Mouse (Mus musculus) kidney, postnatal 14 days (tissue): ENCODE measurements around the gene Olfr1497.
"Not testable (repeated sequence)": the region's sequence is repeated elsewhere in the genome, so short reads cannot be mapped to it uniquely, and the experiment has no call there.

Source experiments
- DNase-seq: peaks from one replicate; pipeline ENCODE4 v3.0.0; 2022; ENCODE audit warnings: mixed read lengths

The Olfr1497 gene

DNA sequence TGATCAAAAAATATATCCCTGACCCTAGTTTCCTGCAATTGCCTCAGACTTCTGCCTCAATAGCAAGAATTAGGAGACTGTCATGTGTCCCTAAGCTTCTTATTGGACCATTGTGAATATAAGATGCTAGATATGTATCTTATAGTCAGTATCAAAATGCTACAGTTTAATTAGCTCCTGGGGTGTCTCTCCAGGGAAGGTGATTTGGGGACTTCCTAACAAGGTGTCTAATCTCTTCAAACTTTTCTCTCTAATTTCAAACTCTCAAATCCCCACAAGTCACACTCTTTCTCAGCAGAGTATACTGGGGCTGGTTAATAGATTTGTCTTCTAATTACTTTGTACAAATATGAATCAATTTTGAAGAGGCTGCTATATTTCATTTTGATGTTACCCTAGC is at the start of gene Olfr1497:
Gene Olfr1497, minus strand, starts transcription at position 101 of the 400 bp plus-strand sequence.
- no peak for DNase-seq

DNA sequence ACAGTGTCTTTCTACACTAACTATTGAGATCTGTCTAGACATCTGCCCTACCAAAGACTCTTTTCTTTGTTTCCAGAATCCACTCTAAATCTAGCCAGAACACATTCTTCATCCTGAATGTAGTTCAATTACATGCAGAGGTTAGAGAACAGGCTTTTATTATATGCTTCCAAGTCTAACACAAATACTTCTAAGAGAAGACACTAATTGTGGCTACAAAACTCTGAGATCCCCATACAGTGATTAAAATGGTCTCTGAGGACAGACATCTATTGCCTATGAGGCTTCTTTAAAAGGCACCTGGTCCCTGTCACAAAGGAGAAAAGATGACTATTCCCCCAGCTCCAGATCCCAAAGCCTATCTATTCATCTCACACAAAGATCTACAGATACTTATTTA is 32.4 kb upstream of the Olfr1497 start, which contains the start of gene Olfr1500:
Gene Olfr1500, minus strand, starts transcription at position 101 of the 400 bp plus-strand sequence.
- no peak for DNase-seq

DNA sequence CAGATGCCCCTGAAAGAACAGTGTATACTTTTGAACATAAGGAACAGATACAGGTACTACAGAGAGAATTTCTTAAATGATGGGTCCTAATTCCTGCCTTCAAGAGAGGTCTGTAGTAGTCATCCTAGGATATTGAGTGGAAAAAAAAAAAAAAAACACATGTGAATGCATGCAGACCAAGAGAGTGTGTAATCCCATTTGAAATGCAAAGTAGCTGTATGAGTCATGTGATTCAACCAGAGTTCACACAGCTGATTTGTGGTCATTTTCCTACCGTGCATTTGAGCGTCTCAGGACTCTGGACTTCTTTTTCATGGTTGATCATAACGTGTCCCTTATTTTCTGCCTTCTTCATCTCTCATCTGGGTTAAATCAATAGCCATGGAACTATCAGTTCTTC is 30.4 kb upstream of the Olfr1497 start:
- no peak for DNase-seq

DNA sequence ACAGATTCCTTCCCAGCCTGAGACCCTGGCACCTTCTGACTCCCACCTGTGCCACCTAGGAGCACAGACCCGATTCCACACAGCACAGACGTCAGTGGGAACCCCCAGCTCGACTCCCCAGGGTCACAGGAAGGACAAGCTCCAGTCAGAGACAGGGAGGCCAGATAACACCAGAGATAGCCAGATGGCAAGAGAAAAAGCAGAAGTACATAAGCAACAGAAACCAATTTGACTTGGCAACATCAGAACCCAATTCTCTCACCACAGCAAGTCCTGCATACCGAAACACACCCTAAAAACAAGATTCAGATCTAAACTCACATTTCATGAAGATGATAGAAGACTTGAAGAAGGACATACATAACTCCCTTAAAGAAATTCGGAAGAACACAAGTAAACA is 22.8 kb upstream of the Olfr1497 start:
- DNase-seq: no peak

DNA sequence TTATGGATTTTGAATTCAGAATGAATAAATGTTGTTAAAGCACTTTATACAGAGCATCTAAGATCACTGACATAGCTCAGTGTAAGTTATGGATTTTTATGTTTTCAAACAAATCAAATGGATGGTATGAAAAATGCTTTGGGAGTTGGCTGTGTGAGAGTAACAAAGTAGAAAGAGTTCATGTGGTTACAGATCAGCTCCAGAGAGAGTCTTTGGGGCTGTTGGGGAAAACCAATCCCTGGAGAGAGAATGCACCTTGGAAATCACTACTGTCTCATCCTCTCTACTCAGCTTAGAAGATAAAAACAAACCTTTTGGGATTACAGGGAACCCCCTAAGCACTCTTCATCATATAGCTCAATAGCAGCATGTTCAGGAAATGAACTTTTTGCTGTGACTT is 21.3 kb upstream of the Olfr1497 start, which contains the start of gene Olfr1499:
Gene Olfr1499, minus strand, starts transcription at position 101 of the 400 bp plus-strand sequence.
- no peak for DNase-seq

DNA sequence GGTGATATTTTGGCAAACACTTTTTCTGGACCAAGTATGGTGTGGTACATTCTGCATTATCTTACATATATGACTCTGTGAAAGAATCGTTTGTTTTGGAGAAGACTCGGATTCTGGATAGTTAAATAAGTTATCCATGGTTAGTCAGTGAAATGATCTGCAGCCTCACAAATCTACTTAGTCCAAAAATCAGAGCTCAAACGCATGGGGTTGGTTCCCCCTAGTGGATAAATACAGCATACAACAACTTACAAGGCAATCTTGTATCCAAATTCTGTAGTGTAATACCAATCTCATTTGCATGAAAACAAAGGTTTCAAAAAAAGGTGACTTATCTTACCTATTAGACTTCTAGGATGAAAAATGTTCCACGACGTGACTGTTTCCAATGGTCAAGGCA is 20.8 kb upstream of the Olfr1497 start:
- DNase-seq: no peak

DNA sequence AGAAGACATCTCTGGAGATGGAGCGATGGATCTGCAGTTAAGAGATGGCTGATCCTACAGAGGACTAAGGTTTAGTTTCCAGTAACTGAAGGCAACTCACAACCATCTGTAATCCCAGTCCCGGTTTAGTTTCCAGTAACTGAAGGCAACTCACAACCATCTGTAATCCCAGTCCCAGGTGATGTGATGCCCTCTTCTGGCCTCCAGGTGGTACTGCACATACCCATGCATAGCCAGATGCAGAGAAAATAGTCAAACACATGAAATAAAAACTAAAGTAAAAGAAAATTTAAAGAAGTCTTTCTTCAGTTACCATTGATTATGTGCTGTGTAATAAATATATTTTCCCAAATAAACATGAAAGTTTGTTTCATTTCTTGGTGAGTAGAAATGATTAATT is 14.8 kb upstream of the Olfr1497 start:
- no peak for DNase-seq

DNA sequence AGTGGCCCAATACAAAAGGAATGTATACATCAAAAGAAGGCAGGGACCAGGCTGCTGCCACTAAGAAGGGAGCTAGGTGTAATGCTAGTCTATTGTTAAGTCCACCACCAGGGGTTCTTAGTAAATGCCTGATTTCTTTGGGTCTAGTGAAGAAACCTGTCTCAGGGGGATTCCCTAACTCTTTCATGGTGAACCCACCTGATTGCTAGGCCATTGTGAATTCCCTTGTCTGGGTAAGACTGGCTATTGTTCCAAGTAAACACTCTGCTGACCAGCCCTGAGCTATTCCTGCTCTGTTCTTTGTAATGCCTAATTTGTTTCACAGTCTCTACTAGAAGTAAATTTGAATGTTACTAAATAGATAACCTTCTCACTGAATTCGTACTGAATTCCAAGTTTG is 7.5 kb upstream of the Olfr1497 start:
- not testable (repeated sequence) for DNase-seq

DNA sequence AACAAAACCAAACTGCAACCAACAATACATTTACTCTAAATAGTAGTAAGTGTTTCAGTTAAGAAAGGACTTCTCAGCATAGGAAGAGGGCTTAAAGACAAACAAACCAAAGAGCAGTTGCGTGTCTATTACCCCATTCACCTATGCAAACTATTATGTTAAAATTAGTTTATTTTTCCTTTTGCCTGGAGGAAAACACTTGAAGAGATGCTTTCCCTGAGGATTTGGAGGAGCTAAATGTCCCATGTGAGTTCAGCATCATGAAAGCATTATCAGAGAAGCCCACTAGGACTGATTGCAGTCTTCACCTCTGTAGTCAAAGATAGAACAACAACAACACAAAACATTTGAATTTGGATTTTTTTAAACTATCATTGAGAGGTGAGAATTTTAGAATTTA is 20.4 kb downstream of the Olfr1497 start, which contains the start of gene Olfr1496:
Gene Olfr1496, plus strand, starts transcription at position 301 of the 400 bp plus-strand sequence.
- no peak for DNase-seq

DNA sequence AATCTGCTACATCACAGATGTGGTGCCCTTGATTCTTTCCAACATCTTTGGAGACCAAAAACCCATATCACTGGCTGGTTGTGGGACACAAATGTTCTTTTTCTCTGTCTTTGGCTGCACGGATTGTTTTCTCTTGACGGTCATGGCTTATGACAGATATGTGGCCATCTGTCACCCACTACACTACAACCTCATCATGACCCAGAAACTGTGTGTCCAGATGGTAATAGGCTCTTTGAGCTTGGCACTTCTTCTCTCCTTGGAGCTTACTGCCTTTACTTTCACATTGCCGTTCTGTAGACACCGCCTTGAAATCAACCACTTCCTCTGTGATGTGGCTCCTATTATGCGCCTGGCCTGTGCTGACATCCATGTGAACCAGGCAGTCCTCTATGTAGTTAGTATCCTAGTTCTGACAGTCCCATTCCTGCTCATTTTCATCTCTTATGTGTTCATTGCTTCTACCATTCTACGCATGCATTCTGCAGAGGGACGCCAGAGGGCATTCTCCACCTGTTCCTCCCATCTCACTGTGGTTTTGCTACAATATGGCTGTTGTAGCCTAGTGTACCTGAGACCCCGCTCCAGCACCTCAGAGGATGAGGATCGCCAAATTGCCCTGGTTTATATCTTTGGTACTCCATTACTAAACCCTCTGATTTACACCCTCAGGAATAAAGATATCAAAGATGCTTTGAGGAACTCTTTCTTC is 29.3 kb downstream of the Olfr1497 start:
- DNase-seq: no peak

DNA sequence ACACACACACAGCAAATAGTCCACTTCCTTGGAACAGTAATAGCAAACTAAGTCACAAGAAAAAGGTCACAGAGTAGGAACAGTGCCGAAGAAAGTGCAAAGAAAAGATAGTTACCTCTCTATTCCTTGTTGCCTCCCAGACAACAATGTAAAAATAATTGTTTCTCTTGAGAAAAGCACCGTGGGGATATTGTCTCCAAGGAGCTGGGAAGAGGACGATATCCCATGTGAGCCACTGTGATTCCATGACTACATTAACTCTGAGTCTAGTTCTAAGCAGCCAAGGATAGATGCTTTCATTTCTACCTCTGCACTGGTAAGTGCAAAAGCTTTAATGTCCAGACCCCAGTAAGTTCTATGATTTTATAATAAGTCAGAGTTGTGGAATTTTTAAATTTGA is 33.7 kb downstream of the Olfr1497 start, which contains the start of gene Olfr1495:
Gene Olfr1495, plus strand, starts transcription at position 301 of the 400 bp plus-strand sequence.
- no peak for DNase-seq

DNA sequence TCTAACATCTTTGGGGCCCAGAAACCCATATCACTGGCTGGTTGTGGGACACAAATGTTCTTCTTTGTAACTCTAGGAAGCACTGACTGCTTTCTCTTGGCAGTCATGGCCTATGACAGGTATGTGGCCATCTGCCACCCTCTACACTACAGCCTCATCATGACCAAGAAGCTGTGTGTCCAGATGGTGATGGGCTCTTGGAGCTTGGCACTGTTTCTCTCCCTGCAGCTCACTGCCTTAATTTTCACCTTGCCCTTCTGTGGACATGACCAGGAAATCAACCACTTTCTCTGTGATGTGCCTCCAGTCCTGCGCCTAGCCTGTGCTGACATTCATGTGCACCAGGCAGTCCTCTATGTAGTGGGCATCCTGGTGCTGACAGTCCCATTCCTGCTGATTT is 48.6 kb downstream of the Olfr1497 start:
- no peak for DNase-seq
